Mouse (Mus musculus) gastrocnemius, postnatal 14 days (tissue): ENCODE data around the gene Adap2. TPM values are rescaled to one million over a fixed set of nuclear protein-coding genes. Genes with fewer than 3 reads are reported as not detected.

Experiments used
- total RNA-seq, 2 experiments: library from RNA; stranded (reverse); gene quantifications; 2 replicates each; pipeline ENCODE4 v1.2.3; 2021

Gene Adap2
- total RNA-seq, 2 experiments from 2014 or later, result 7.4 to 10.7 TPM

Other genes starting within 250 kb of the Adap2 start
- 10 to 100 TPM; 30.8 to 35.4 TPM for gene Utp6, start 191.7 kb upstream of the Adap2 start, total RNA-seq
- gene Suz12, start 161.0 kb upstream of the Adap2 start, total RNA-seq, result 10 to 100 TPM; 16.7 to 17.7 TPM
- 10 to 100 TPM in 1 of 2 experiments, 1 to 10 TPM in 1; 7.4 to 10.8 TPM for gene Crlf3, start 73.1 kb upstream of the Adap2 start, total RNA-seq
- gene Atad5, start 64.7 kb upstream of the Adap2 start, total RNA-seq, result 1 to 10 TPM; 1.3 to 1.7 TPM
- gene Tefm, start 11.9 kb upstream of the Adap2 start, total RNA-seq, result 10 to 100 TPM; 20.4 to 20.7 TPM
- 1 to 10 TPM; 3.6 to 3.7 TPM for gene Rnf135, start 29.7 kb downstream of the Adap2 start, total RNA-seq
- 10 to 100 TPM; 38.6 to 38.9 TPM for gene Rhot1, start 54.9 kb downstream of the Adap2 start, total RNA-seq
- 10 to 100 TPM; 10.6 to 11.4 TPM for gene Rhbdl3, start 146.8 kb downstream of the Adap2 start, total RNA-seq
- gene 5730455P16Rik, start 223.9 kb downstream of the Adap2 start, total RNA-seq, result 10 to 100 TPM; 24.3 to 28.6 TPM
- gene Zfp207, start 229.2 kb downstream of the Adap2 start, total RNA-seq, result 10 to 100 TPM; 61.4 to 64.0 TPM